Mouse (Mus musculus): ENCODE results near the gene Osm. TPM values are rescaled to one million over a fixed set of nuclear protein-coding genes. Genes with fewer than 3 reads are reported as not detected.

Gene Osm
- not detected for total RNA-seq (2021)
- long read RNA-seq, experiment 1 = 0 reads
- long read RNA-seq, experiment 2 = 0 reads

DNA sequence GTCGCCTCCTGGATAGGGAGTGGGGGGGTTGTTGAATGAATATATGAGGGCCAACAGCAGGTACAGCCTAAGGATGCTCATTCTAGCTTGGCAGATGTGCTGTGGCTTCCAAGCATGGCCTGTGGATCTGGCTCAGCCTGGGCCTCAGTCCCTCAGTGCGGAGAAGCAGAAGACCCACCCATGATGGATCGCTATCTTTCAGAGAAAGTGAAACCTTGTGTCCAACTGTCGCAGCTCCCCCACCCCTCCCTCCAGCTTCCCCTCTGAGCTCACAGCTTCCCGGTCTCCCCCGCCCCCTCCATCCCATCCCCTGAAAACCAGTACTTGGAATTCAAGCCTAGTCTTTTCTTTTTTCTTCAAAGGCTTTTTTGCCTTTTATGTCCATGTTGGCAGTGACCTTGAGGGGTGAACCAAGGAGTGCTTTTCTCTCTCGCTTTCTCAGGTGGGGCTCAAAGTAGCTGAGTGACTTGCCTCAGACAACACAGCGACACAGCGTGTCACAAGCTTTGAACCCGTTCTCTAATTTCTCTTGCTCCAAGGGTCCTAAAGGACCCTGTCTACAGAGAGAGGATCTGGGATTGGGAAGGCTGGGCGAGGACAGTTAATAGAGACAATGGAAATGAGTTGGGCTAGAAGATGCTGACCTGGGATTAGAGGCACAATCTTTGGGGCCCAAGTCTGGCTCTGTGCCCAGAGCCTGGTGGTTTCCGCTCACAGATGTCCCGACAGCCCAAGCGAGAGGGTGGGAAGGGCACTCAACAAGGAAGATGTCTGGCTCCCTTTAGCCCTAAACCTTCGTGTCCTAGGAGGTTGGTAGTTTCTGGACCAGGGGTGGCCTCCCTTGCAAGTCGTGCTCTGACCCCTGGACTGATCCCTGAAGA, at the start of gene Osm:
Osm (plus strand) TSS at position 756 of the 881 bp plus-strand sequence.
- no peak for DNase-seq (ENCODE audit: low spot score)

DNA sequence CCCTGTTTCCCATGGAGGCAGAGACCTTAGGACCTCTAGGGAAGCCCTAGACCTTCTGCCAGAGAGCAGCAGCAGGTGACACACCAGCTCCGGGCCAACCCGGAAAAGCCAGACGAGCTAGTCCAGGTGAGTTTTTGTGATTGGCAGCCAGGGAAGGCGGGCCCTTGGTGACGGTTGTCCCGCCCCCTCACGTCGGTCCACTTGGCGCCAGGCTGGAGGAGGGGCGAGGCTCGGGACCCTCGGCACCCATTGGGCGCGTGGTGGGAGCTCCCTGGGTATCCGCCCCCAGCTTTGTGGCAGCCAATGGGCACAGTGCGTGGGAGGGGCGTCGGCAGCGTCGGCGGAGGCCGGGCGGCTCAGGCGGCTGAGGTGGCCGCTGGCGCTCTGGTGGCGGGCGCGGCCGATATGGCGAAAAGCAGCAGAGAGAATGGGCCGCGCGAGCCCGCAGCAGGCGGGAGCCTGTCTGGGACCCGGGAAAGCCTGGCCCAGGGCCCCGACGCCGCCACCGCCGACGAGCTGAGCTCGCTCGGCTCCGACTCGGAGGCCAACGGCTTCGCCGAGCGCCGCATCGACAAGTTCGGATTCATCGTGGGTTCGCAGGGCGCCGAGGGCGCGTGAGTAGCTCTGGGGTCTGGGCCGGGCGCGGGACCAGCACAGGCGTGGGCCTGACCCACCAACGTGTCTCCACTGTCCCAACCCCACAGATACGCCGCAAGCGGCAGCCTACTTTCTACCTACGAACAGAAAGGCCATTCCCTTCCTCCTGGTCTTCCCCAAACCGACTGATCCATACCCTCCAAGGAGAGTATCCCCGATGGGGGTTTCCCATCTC, 49.5 kb upstream of the Osm start, which contains the start of gene Tbc1d10a:
Tbc1d10a (plus strand) TSS at position 304 of the 832 bp plus-strand sequence.
- peak; percentile 98 for DNase-seq (ENCODE audit: low spot score)

DNA sequence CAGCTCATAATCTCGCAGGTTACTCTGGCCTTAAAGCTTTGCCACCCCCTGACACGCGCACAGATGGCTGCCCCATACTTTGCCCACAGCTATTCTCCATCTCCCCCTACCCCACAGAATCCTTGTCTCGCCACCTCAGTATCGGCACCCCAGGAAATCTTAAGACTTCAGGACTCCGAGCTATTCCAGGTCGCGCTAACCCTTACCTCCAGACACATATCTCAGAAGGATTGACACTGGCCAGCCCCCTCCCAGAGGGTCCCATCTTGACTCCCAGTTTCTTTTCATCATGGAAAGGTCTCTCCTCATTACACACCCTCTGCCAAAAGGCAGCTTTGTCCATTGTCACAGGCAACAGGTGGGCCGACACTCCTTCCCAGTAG, 48.9 kb upstream of the Osm start:
- DNase-seq (ENCODE audit: low spot score) = no peak

DNA sequence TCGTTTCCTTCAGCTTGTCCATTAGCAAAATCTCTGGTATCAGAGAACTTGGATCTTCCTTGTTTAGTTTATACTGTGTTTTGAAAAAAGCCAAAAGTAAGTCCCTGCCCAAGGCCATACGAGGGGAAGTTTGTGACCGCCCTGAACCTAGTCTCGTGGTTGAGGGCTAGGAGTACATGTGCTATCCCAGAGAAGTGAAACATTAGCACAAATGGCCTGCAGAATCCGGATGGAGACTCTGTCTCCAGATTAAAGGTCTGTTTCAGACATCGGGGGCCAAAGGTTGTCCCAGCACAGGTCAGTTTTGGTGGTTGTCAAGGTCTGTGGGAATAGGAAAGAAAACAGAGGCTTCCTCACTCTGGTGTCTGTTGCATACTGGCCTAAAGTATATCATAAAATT, 47.0 kb upstream of the Osm start:
- DNase-seq (ENCODE audit: low spot score) = no peak

DNA sequence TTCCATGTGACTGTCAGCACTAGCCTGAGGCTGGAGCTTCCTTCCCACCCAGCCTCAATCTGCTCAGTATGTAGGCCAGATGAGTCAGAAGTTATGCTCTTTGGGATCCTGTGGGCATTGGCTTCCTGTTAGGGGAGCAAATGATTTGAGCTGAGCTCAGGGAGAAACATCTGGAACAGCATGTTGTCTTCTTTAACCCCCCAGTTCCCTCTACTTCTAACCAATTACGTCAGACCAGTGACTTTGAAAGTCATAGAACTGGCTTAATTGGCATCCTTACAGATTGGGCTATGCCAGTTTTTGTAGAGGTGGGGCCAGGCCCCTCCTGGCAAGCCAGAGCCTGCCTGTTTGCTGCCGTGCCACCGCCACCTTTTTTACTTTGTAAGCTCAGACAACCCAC, 45.5 kb upstream of the Osm start:
- DNase-seq (ENCODE audit: low spot score) = peak; percentile 43

DNA sequence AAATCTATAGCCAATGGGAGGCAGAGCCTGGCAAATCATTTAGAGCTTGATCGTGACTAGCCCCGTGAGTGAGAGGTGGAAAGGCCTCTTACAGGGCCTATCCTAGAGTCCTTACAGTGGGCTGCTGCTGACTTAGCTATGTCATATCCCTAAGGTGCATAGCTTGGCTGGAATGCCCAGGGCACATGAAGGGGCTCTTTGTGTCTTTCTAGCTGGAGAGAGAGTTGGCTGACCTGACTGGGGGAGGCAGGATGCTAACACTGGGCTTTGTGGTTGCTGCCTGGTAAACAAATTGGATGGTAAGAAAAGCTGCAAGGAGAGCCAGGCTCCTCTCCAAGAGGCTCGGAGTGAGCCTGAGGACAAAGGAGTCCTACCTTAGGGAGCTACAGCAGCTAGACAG, 43.5 kb upstream of the Osm start:
- DNase-seq (ENCODE audit: low spot score) = no peak

DNA sequence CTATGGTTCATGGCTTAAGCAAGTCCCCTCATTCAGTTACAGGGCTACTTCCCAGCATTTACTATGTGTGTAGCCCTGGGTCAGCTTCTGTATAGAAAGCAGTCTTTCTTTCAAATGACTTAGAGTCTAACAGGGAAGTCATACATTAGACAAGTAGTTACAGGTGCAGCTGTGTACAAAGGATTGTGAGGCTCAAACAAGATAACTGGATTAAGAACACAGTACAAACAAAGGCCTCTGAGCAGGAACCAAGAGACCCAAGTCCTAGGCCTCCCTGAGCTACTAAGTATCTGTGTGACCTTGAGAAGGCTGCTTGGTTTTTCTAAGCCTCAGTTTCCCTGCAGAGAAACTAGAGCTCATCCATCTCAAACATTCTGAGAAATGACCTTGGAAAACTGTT, 42.8 kb upstream of the Osm start:
- DNase-seq (ENCODE audit: low spot score) = no peak

DNA sequence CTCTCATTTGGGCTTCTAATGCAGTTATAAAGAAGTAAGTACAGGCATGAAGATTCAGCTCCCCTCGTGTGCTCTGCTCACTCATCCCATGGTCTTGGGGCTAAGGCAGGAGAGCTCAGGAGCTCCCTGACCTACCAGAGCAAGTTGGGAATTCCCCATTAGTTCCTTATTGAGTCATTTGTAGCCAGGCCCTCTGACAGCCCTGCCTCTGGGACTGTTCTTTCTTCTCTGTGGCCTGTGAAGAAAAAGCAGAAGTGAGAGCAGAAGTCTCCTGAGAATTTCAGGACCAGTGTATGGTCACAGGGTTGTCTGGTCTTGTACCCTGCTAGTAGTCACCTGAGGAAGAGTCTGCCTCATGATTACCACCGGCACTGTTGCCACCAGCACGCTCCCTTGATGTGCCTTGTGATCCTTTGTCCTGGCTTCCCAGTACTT, 40.6 kb upstream of the Osm start:
- no peak for DNase-seq (ENCODE audit: low spot score)

DNA sequence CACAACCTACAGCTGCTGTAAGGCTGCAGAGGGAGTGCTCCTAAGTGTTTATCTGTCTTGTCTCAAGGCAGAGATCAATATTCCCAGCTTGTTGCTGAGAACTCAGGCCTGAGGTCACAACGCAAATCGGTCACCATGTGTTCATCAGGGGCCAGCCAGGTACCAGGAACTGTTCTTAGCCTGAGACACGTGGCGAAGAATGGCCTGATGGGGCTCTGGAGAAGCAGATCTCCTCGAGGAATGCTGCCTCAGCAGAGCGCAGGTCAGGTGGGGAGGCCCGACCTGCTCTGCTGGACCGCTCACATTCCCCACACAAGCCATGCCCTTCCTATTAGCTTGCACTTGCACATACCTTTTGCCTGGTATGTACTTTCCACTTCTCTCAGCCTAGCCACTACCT, 39.6 kb upstream of the Osm start:
- DNase-seq (ENCODE audit: low spot score) = no peak

DNA sequence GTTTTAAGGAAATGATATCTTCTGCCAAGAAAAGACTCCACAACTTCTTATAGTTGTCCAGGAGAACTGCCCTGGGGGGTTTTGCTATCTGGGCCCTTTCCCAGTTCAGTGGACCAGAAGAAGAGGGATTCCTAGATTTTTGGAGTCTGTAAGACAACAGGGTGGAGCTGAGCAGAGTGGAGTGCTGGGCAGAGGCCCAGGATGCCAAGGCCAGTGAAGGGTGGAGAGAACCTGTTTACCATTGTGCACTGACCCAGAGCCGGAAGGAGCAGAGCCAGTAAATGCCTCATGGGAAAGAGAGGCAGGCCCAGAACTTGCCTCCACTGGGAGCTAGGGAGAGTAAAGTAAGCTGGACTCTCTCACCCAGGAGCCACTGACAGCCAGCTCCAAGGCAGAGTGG, 38.5 kb upstream of the Osm start:
- no peak for DNase-seq (ENCODE audit: low spot score)

DNA sequence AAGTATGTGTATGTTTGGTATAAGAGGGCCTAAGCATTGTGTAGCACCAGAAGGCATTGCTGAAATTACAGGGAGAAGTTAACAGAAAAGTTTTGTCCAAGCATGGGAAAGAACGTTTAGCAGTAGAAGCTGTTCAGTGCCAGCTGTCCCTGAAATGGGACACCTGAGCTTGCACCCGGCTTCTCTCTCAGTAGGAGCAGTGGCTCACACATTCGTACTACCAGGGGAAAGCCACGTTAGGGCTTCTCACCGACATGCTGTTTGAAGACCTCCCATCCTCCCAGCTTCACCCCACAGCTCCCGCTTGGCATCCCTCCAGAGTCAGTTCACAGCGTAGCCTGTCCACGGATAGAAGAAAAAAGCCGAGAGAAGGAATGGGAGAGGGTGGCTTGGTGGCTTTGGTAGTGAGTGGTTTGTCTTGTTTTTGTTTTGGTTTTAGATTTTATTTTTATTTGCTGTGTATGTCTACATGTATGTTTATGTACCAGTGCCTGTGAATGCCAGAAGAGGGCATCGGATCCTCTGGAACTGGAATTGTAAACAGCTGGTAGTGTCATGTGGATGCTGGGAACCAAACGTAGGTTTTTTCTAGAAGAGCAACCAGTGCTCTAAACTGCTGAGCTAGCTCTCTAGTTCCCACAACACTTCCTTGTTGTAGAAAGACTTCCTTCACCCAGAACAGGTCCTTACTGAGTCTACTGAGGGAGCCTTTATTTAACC, 34.1 kb upstream of the Osm start:
- DNase-seq (ENCODE audit: low spot score) = no peak

DNA sequence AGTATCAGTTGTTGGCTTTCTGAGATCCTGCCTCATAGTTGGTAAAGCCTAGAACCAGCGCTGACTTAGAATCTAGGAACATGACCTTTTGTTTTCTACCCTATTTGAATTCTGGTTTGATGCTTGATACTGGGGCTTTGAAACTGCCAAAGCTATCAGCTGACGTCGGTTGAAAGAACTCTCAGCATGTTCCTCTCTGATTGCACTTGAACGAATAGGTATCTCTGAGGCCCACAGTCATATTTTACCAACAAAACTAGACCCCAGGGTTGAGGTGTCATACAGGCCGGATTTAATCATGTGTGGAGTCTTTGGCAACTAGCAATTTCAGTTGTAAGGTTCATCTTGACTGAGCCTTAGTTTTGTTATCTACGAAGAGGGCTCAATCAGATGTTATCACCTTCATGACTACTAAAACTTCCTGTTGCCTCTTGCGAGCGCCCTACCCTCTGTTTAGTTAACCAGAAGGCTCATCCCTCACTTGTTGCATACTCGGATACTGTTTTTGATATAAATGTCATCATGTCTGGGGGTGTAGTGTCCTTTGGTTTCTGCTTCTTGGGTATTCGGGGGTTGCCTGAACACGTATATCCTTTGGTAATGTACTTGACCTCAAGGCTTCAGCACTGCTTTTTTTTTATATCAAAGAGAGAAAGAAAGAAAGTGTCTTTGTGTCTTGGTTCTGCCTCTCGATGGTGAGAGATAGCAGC, 33.1 kb upstream of the Osm start:
- DNase-seq (ENCODE audit: low spot score) = no peak

DNA sequence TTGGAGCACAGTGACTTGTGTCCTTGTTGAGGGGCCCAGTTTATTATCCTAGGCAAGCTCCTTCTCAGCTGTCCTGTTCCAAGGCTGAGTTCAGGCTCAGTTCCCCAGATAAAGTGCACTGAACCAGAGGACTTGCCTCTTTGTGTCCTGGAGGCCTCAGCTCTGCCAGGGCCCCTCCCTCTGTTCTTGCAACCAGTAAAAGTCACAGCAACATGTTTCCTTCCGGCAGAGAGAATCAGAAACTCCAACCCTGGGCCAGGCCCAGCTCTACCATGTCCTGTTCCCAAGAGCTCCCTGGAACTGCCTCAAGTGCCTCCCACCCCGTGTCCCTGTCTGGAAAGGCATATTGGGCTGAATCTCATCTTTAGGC, 32.5 kb upstream of the Osm start:
- DNase-seq (ENCODE audit: low spot score) = peak; percentile 68

DNA sequence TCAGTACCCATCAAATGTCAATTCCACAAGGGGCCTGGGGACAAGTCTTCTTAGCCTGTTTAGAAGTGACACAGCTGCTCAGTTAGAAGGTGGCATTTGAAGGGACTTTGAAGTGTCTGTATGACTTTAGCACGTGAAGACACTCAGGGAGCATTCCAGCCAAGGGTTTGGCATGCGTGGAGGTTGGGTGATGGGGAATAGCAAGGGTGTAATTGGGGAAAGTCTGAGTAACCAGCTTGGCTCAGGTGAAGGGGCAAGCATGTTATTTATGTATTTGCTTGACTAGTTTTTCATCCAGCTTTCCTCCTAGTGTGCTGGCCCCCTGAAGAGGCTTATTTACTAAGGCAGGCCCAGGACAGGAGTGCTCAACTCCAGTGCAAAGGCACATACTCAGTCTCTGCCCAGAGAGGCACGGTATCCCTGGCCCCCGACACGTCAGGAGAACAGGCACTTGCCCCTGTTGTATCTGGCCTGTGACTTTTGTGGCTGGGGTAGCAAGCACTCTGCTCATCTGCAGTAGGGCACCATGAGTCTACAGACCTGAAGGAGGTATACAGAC, 31.0 kb upstream of the Osm start:
- no peak for DNase-seq (ENCODE audit: low spot score)

DNA sequence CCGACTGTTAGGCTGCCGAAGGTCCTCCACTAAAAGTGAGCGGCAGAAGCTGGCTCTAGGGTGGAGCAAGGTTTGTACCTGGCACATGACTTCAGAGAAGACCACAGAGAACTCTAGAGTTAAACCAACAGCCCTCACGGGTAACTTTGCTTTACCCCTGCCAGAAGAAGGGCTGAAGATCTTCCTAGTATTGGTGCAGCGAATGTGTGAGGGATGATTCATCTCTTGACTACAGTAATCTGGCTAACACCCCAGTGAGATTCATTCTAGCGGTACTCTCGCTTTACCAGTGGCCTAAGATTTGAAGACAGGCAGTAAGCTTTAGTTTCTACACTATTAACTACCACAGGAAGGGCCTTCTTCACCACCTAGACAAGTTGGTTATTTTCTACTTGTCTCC, 30.3 kb upstream of the Osm start:
- no peak for DNase-seq (ENCODE audit: low spot score)

DNA sequence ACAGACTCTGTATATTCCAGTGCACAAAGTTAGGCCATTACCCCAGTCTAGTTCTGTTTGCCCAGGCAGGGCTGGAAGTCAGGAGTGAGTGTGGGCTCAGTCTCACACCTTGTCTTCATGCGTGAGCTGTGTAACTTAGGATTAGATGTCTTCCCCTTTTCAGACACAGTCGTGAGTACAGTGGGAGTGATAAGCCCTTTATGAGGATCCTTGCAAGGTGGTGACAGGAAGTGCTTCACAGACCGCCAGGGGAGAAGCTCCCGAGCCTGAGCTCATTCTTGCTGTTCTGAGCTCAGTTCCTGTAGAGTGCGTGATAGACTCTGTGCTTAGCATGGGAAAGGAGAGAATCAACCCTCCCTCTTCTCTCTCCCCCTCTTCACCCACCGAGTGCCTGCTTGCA, 29.7 kb upstream of the Osm start:
- no peak for DNase-seq (ENCODE audit: low spot score)

DNA sequence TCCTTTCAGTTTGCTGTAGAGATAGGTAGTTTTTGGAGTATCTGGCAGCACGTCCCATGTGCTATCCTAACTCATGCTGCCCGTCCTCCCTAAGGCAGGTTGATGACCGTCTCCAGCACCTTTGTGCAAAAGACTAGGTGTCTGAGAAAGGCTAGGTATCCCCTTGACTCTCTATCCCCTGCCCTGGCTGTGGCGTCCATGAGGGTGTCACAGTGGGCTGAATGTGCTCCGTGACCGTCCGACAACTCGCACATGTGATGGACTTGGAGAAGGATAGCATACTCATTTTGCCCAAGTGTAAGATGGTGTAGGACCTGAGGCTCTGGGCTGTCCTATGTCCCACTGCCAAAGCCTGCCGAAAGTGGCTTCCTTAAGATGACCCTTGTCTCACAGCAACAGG, 28.6 kb upstream of the Osm start:
- no peak for DNase-seq (ENCODE audit: low spot score)

DNA sequence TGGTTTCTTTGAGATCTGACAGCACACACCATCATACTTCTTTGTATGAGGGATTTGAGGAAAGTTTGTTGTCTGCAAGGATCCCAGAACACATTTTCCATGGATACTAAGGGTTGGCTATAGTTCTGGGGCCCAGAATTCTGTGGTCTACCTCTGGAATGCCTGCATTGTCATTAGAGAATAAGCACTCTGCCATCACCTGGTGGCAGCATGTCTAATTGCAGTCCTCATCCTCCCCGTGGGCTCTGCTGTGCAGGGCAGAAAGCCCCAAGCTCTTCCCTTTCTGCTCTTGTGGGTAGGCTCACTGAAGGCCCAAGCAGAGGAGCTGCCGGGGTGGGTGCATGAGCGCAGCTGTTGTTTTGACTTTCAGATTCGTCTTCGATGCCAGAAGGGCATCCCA, 26.7 kb upstream of the Osm start:
- no peak for DNase-seq (ENCODE audit: low spot score)

DNA sequence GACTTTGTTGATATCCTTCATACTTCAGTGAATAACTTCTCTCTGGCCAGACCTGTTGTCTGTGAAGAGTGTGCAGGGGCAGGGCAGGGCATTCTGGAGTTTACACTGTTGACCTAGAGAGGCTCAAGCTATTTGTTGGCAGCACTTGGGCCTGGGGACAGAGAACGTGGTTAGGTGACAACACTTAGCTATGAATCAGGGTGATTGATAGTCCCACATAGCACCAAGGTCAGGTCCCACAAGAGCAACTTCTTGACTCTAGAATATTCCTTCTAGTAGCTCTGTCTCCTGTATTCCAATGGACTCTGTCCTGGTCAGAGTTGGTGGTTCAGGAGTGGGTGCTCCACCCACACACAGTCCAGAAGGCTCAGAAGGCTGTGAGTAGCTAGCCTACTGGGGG, 25.4 kb upstream of the Osm start:
- DNase-seq (ENCODE audit: low spot score) = no peak

DNA sequence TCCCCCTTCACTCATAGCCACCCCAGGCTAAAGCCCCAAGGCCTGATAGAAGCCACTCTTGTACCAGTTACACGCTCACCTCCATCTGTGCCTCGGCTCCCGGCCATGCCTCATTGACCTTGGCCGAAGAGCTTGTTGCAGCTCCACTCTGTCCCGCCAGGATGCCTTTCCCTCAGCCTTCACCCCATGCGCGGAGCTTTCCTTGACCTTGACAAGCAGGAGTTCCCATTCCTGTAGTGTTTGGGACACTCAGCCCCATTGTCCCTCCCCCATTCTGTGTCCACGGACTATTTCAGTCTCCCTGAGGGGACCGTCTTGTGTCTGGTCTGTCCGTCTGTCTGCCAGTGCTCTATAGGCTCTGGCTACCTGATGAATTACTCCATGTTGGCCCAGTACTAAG, 23.1 kb upstream of the Osm start:
- DNase-seq (ENCODE audit: low spot score) = no peak

DNA sequence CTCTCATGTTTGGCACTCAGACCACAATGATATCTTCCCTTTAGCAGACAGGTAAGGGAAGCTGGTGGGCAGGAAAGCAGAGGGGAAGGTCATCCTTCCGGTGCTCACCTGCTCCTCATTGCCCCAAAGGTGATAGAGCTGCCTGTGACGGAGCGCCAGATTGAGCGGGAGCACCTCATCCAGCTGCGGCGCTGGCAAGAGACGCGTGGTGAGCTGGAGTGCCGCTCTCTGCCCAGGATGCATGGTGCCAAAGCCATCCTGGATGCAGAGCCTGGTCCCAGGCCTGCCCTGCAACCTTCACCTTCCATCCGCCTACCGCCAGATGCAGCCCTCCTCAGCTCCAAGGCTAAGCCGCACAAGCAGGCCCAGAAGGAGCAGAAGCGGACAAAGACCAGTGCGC, 21.6 kb upstream of the Osm start:
- no peak for DNase-seq (ENCODE audit: low spot score)

Measured in gastrocnemius, adult 18-20 months (tissue).